Mouse (Mus musculus): Measurements from ENCODE around the gene Usp6nl. TPM values are rescaled to one million over a fixed set of nuclear protein-coding genes. Genes with fewer than 3 reads are reported as not detected.

Usp6nl gene
- total and polyA plus RNA-seq, 2 experiments from 2014 or later: 3.4 to 8.9 TPM

DNA sequence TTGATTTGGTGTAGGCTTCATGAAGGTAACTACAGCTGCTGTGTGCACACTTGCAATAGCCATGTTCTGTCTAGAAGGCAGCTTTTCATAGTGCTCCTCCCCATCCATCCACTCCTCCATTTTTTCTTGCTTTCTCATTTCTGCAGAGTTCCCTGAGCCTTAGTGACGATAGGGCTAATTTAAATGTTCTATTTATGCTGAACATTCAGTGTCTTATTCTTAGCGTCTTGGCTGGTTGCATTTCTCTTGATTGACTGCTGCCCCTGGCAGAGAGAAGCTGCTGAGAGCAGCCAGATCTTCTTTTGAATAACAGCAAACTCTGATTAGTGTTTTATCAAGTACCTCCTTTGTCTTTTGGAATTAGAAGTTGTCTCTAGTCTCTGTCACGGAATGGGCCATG, 15.6 kb upstream of the Usp6nl start:
- DNase-seq (ENCODE audit: low spot score): no peak
- Histone ChIP-seq H3K9ac (replicated peaks; ENCODE audit: low read depth, low read length) (no peak overlapping the region), H3K9me3 (replicated peaks; ENCODE audit: control insufficient read depth, low read length) (no peaks in the 10 kb centered on the region), H3K4me3 (ENCODE audit: low read depth, low read length) (no peak overlapping the region), H3K4me1 (ENCODE audit: control insufficient read depth, insufficient read depth) (no peaks in the 10 kb centered on the region), H3K36me3 (replicated peaks; ENCODE audit: control insufficient read depth, insufficient read depth, low read length) (no peaks in the 10 kb centered on the region), H3K27ac (ENCODE audit: low read depth) (no peak overlapping the region), H3K4me2 (ENCODE audit: low read depth, low read length) (no peak overlapping the region), H3K27me3 (ENCODE audit: control insufficient read depth, insufficient read depth, low read length) (no peaks in the 10 kb centered on the region)
- WGBS: 35% methylated on average over 3 of the region's 3 CpGs
- TF ChIP-seq EP300 (IDR thresholded peaks at IDR 0.05; ENCODE audit: low read depth) (no peak), CTCF (IDR thresholded peaks at IDR 0.05; ENCODE audit: low read depth) (no peak)
- no peak for ATAC-seq (ENCODE audit: insufficient read depth, low read depth)

DNA sequence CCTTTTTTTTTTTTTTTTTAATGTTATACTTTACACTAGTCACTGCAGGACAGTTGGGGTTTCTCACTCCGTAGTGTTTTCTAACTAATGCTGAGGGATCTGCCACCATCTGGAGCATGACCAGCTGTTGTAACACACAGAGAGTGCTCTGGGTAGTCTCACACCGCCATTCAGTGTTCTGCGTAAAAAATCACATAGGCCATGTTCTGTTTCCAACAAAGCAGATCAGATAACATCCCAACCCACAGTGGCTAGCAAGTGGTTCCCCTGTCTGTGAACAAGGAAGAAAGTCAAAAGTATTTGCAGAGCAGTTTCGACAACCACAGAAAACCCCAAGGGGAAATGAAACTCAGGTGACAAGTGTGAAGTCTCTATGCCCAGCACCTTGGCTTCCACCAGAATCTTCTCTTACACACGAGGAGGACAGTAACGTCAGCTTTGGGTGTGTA, 13.1 kb upstream of the Usp6nl start:
- 68% methylated on average over 6 of the region's 6 CpGs for WGBS
- Histone ChIP-seq H3K36me3 (replicated peaks; ENCODE audit: control insufficient read depth, insufficient read depth, low read length) (no peaks in the 10 kb centered on the region), H3K27ac (ENCODE audit: low read depth) (no peak overlapping the region), H3K9ac (replicated peaks; ENCODE audit: low read depth, low read length) (no peak overlapping the region), H3K4me1 (ENCODE audit: control insufficient read depth, insufficient read depth) (no peaks in the 10 kb centered on the region), H3K9me3 (replicated peaks; ENCODE audit: control insufficient read depth, low read length) (no peaks in the 10 kb centered on the region), H3K27me3 (ENCODE audit: control insufficient read depth, insufficient read depth, low read length) (no peaks in the 10 kb centered on the region), H3K4me2 (ENCODE audit: low read depth, low read length) (no peak overlapping the region), H3K4me3 (ENCODE audit: low read depth, low read length) (no peak overlapping the region)
- no peak for DNase-seq (ENCODE audit: low spot score)
- ATAC-seq (ENCODE audit: insufficient read depth, low read depth): no peak
- TF ChIP-seq CTCF (IDR thresholded peaks at IDR 0.05; ENCODE audit: low read depth): no peak
- TF ChIP-seq EP300 (IDR thresholded peaks at IDR 0.05; ENCODE audit: low read depth): no peak

DNA sequence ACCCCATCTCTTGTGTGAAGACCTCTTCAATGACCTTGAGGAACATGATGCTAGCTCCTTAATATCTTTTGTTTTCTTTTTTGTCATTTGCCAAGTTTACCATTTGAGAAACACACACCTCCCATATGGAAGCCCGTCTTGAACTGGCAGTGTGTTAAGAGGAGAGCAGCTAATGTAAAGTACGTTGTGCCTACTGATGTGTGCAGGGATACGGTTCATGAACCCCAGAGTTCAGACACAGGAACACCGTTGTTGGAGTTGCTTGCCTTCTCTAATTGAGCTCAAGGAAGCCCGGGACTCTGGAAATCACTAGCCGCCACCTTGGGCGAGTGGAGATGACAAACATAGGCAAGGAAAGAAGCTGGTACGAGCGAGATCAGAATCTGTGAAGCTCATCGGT, 9.7 kb upstream of the Usp6nl start:
- ATAC-seq (ENCODE audit: insufficient read depth, low read depth) (no peak), DNase-seq (ENCODE audit: low spot score) (no peak)
- no peak overlapping the region for H3K4me3 ChIP-seq (ENCODE audit: low read depth, low read length)
- H3K4me2 ChIP-seq (ENCODE audit: low read depth, low read length): no peak overlapping the region
- no peak overlapping the region for H3K27ac ChIP-seq (ENCODE audit: low read depth)
- no peaks in the 10 kb centered on the region for H3K4me1 ChIP-seq (ENCODE audit: control insufficient read depth, insufficient read depth)
- no peaks in the 10 kb centered on the region for H3K9me3 ChIP-seq (replicated peaks; ENCODE audit: control insufficient read depth, low read length)
- no peak overlapping the region for H3K9ac ChIP-seq (replicated peaks; ENCODE audit: low read depth, low read length)
- no peaks in the 10 kb centered on the region for H3K36me3 ChIP-seq (replicated peaks; ENCODE audit: control insufficient read depth, insufficient read depth, low read length)
- TF ChIP-seq EP300 (IDR thresholded peaks at IDR 0.05; ENCODE audit: low read depth): no peak
- TF ChIP-seq CTCF (IDR thresholded peaks at IDR 0.05; ENCODE audit: low read depth): no peak
- no peaks in the 10 kb centered on the region for H3K27me3 ChIP-seq (ENCODE audit: control insufficient read depth, insufficient read depth, low read length)
- 86% methylated on average over 10 of the region's 10 CpGs for WGBS

DNA sequence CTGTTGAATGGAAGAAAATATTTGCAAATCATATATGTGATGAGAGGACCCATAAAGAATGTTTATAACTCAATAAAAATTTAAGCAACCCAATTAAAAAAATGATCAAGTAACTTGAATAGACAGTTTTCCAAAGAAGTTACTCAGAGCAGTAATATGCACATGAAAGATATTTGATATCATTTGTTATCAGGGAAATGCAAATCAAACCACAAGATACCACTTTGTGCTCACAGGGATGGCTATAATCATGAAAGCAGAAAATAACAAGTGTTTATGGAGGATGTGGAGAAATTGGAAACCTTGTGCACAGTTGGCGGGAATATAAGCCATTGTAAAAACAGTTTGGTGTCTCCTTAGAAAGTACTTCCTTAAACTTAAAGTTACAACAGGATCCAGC, 8.7 kb upstream of the Usp6nl start:
- no peaks in the 10 kb centered on the region for H3K27me3 ChIP-seq (ENCODE audit: control insufficient read depth, insufficient read depth, low read length)
- H3K27ac ChIP-seq (ENCODE audit: low read depth): no peak overlapping the region
- H3K4me3 ChIP-seq (ENCODE audit: low read depth, low read length): no peak overlapping the region
- TF ChIP-seq EP300 (IDR thresholded peaks at IDR 0.05; ENCODE audit: low read depth) (no peak), CTCF (IDR thresholded peaks at IDR 0.05; ENCODE audit: low read depth) (no peak)
- WGBS: 90% methylated on average over 1 of the region's 1 CpGs
- no peak overlapping the region for H3K9ac ChIP-seq (replicated peaks; ENCODE audit: low read depth, low read length)
- ATAC-seq (ENCODE audit: insufficient read depth, low read depth) (no peak), DNase-seq (ENCODE audit: low spot score) (no peak)
- H3K4me2 ChIP-seq (ENCODE audit: low read depth, low read length): no peak overlapping the region
- H3K9me3 ChIP-seq (replicated peaks; ENCODE audit: control insufficient read depth, low read length): no peaks in the 10 kb centered on the region
- H3K36me3 ChIP-seq (replicated peaks; ENCODE audit: control insufficient read depth, insufficient read depth, low read length): no peaks in the 10 kb centered on the region
- H3K4me1 ChIP-seq (ENCODE audit: control insufficient read depth, insufficient read depth): no peaks in the 10 kb centered on the region

DNA sequence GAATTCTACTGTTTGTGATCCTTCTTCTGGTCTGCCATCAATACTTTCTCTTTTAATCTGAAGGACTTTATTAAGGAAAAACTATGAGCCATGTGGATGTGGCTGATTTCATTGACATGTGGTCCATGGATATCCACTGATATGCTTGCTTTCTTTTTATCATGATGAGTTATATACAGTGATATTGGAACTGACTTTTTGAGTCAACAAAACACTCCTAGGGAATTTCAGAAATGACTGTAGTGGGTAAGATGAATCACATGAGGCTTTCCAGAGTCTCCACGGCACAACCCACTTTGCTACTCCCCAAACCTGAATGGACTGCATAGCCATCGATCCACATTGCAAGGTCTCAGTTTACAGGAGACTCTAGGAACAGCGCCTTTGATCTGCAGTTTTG, 2.3 kb upstream of the Usp6nl start:
- ATAC-seq (ENCODE audit: insufficient read depth, low read depth): no peak

DNA sequence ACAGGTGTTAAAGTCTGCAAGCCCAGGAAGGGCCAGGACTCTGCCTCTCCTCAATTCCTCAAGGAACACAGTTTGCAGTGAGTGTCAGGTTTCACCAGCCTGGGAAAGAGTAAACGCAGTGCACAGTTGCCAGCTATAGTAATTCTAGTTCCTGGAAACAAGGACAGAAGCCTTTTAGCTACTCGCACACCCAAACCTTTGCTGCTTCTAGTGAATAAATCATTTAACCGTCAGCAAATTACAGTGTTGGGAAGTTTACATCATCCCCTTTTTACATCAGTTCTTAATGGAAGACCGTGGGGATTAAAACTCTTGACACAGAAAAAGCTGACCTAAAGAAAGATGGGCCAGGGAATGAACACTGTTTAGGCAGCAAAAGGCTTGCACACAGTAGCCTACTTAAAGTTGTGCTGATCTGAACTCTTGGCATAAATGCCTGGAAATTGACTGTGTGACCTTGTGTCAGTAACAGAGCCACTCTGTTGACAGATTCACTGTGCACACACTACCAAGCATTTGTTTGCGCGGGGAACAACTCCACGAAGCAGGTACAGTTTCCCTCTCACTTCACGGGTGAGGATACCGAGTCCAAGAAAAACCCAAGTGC, 595 bp upstream of the Usp6nl start:
- Histone ChIP-seq H3K27me3 (ENCODE audit: control insufficient read depth, insufficient read depth, low read length) (no peaks in the 10 kb centered on the region), H3K9me3 (replicated peaks; ENCODE audit: control insufficient read depth, low read length) (no peaks in the 10 kb centered on the region), H3K4me3 (ENCODE audit: low read depth, low read length) (peak overlapping the region; percentile 95), H3K4me2 (ENCODE audit: low read depth, low read length) (peak overlapping the region; percentile 74), H3K27ac (ENCODE audit: low read depth) (peak overlapping the region; percentile 98), H3K9ac (replicated peaks; ENCODE audit: low read depth, low read length) (peak overlapping the region; percentile 93), H3K4me1 (ENCODE audit: control insufficient read depth, insufficient read depth) (0 out of 2 replicates have a peak, but pooled peaks cover 9% of the 10 kb centered on the region), H3K36me3 (replicated peaks; ENCODE audit: control insufficient read depth, insufficient read depth, low read length) (no peaks in the 10 kb centered on the region)
- TF ChIP-seq CTCF (IDR thresholded peaks at IDR 0.05; ENCODE audit: low read depth): no peak
- TF ChIP-seq EP300 (IDR thresholded peaks at IDR 0.05; ENCODE audit: low read depth): no peak
- ATAC-seq (ENCODE audit: insufficient read depth, low read depth) (peak; percentile 8; the same call in 1 of the 2 replicates), DNase-seq (ENCODE audit: low spot score) (peak; percentile 14)
- 17% methylated on average over 9 of the region's 9 CpGs for WGBS

More for the DNA sequence above, 2.3 kb upstream of the Usp6nl start:
- Histone ChIP-seq H3K4me3 (ENCODE audit: low read depth, low read length) (no peak overlapping the region), H3K27ac (ENCODE audit: low read depth) (no peak overlapping the region), H3K9me3 (replicated peaks; ENCODE audit: control insufficient read depth, low read length) (no peaks in the 10 kb centered on the region), H3K4me2 (ENCODE audit: low read depth, low read length) (no peak overlapping the region), H3K9ac (replicated peaks; ENCODE audit: low read depth, low read length) (no peak overlapping the region), H3K36me3 (replicated peaks; ENCODE audit: control insufficient read depth, insufficient read depth, low read length) (no peaks in the 10 kb centered on the region), H3K27me3 (ENCODE audit: control insufficient read depth, insufficient read depth, low read length) (no peaks in the 10 kb centered on the region), H3K4me1 (ENCODE audit: control insufficient read depth, insufficient read depth) (0 out of 2 replicates have a peak, but pooled peaks cover 9% of the 10 kb centered on the region)
- TF ChIP-seq EP300 (IDR thresholded peaks at IDR 0.05; ENCODE audit: low read depth) (no peak), CTCF (IDR thresholded peaks at IDR 0.05; ENCODE audit: low read depth) (no peak)
- 83% methylated on average over 3 of the region's 3 CpGs for WGBS
- no peak for DNase-seq (ENCODE audit: low spot score)

All from heart, postnatal 0 days (tissue).